Mouse (Mus musculus) hindlimb bud, embryonic 11.5 days (tissue): ENCODE data around the gene Col27a1.

ENCODE experiments used
- DNase-seq: peaks from one replicate; pipeline ENCODE4 v3.0.0-alpha.2; 2012; ENCODE audit warnings: low read depth, low spot score; ENCODE audit errors: extremely low spot score

Col27a1 gene

GRCm38 (mm10) chr4:63213907-63214621 is at the start of gene Col27a1:
Col27a1 (plus strand) TSS chr4:63214004.
- DNase-seq = peak; percentile 37

GRCm38 (mm10) chr4:63165636-63166035 is 48.2 kb upstream of the Col27a1 start:
- DNase-seq = no peak

GRCm38 (mm10) chr4:63166323-63166722 is 47.5 kb upstream of the Col27a1 start:
- no peak for DNase-seq

- no peak for DNase-seq
These were observed 43.7 kb upstream of the Col27a1 start for GRCm38 (mm10) chr4:63170061-63170460.

- DNase-seq = no peak
These were observed 42.7 kb upstream of the Col27a1 start for GRCm38 (mm10) chr4:63171122-63171521.

GRCm38 (mm10) chr4:63171969-63172685 is 41.7 kb upstream of the Col27a1 start, which contains the start of gene Kif12:
Kif12 (minus strand) TSS chr4:63172131.
- DNase-seq = no peak

GRCm38 (mm10) chr4:63181556-63181955 is 32.2 kb upstream of the Col27a1 start:
- DNase-seq = peak; percentile 18

- no peak for DNase-seq
These were observed 27.4 kb upstream of the Col27a1 start for GRCm38 (mm10) chr4:63186281-63186870.

GRCm38 (mm10) chr4:63191641-63192040 is 22.2 kb upstream of the Col27a1 start:
- DNase-seq = no peak

- DNase-seq = no peak
These were observed 19.4 kb upstream of the Col27a1 start for GRCm38 (mm10) chr4:63194366-63194765.

- no peak for DNase-seq
These were observed 14.4 kb upstream of the Col27a1 start for GRCm38 (mm10) chr4:63199366-63199765.

GRCm38 (mm10) chr4:63203874-63204273 is 9.9 kb upstream of the Col27a1 start:
- DNase-seq = no peak

GRCm38 (mm10) chr4:63205583-63205982 is 8.2 kb upstream of the Col27a1 start:
- no peak for DNase-seq

- peak; percentile 30 for DNase-seq
These were observed 1.6 kb downstream of the Col27a1 start for GRCm38 (mm10) chr4:63215185-63215992.

GRCm38 (mm10) chr4:63215993-63216531 is 2.3 kb downstream of the Col27a1 start:
- DNase-seq = peak; percentile 28

GRCm38 (mm10) chr4:63216566-63216965 is 2.8 kb downstream of the Col27a1 start:
- DNase-seq = no peak

GRCm38 (mm10) chr4:63217513-63217912 is 3.7 kb downstream of the Col27a1 start:
- DNase-seq = no peak

GRCm38 (mm10) chr4:63219059-63219458 is 5.3 kb downstream of the Col27a1 start:
- DNase-seq = no peak

GRCm38 (mm10) chr4:63219635-63220034 is 5.8 kb downstream of the Col27a1 start:
- DNase-seq = no peak

- DNase-seq = no peak
These were observed 7.5 kb downstream of the Col27a1 start for GRCm38 (mm10) chr4:63221096-63221958.
